In genomic region chr16:20509349-20509748, GRCm38 (mm10) we compare ENCODE assay signal across 8 mouse cellular contexts. TPM values are rescaled to one million over a fixed set of nuclear protein-coding genes. Genes with fewer than 3 reads are reported as not detected.
A peak's percentile ranks its signal among the peaks of the same experiment; 100 is the strongest.
DNase-seq lines count a peak whose midpoint lies in the region; ATAC-seq lines count a peak whose summit lies in the region.

No protein-coding gene starts in this region.

- ATAC-seq in heart, embryonic 14.5 days (ENCODE audit: insufficient number of reproducible peaks, insufficient read depth, low FRiP score, low read depth) = 0 out of 2 replicates have a peak, but pooled peaks have one; percentile 43
- ATAC-seq in embryonic facial prominence, embryonic 11.5 days (replicated peaks; ENCODE audit: insufficient number of reproducible peaks, low FRiP score, low TSS enrichment, low read depth) = no peak; the same call in 1 of the 2 replicates
- peak; percentile 66; the same call in 1 of the 2 replicates for ATAC-seq in kidney, embryonic 15.5 days (replicated peaks; ENCODE audit: low FRiP score)
- ATAC-seq in megakaryocyte-erythroid progenitor cell, adult 5-6 weeks (replicated peaks; ENCODE audit: low FRiP score, low TSS enrichment, poor library complexity, severe bottlenecking) = peak; percentile 58

- H3K4me3 ChIP-seq in heart, embryonic 14.5 days (ENCODE audit: control insufficient read depth in 1 of 2, insufficient read depth in 1 of 2, low read depth in 1 of 2, low read length in 2 of 2) = no peak overlapping the region
- H3K4me3 ChIP-seq in embryonic facial prominence, embryonic 11.5 days (ENCODE audit: low read depth, low read length) = no peak overlapping the region
- no peak overlapping the region for H3K4me3 ChIP-seq in kidney, embryonic 15.5 days (replicated peaks)

- peaks cover 76% of the 10 kb centered on the region for H3K36me3 ChIP-seq in heart, embryonic 14.5 days (ENCODE audit: control insufficient read depth, insufficient read depth, low read length)
- peaks cover 18% of the 10 kb centered on the region for H3K36me3 ChIP-seq in embryonic facial prominence, embryonic 11.5 days (replicated peaks; ENCODE audit: control insufficient read depth, insufficient read depth, low read depth, low read length)
- peaks cover 74% of the 10 kb centered on the region for H3K36me3 ChIP-seq in kidney, embryonic 15.5 days

- no peak overlapping the region for H3K9ac ChIP-seq in heart, embryonic 14.5 days (ENCODE audit: low read length)
- no peak overlapping the region for H3K9ac ChIP-seq in embryonic facial prominence, embryonic 11.5 days (replicated peaks; ENCODE audit: low read length)
- H3K9ac ChIP-seq in kidney, embryonic 15.5 days = no peak overlapping the region

- H3K27ac ChIP-seq in heart, embryonic 14.5 days (replicated peaks in 1 of 2; ENCODE audit: control insufficient read depth in 1 of 2, insufficient read depth in 1 of 2, low read depth in 2 of 2, low read length in 2 of 2) = no peak overlapping the region
- no peak overlapping the region for H3K27ac ChIP-seq in embryonic facial prominence, embryonic 11.5 days (replicated peaks; ENCODE audit: low read depth, low read length)
- no peak overlapping the region for H3K27ac ChIP-seq in kidney, embryonic 15.5 days

- no peak overlapping the region for H3K4me2 ChIP-seq in heart, embryonic 14.5 days (ENCODE audit: low read length)
- no peak overlapping the region for H3K4me2 ChIP-seq in embryonic facial prominence, embryonic 11.5 days (ENCODE audit: low read depth, low read length)
- no peak overlapping the region for H3K4me2 ChIP-seq in kidney, embryonic 15.5 days

- H3K27me3 ChIP-seq in heart, embryonic 14.5 days (ENCODE audit: control insufficient read depth, insufficient read depth, low read length) = no peaks in the 10 kb centered on the region
- H3K27me3 ChIP-seq in embryonic facial prominence, embryonic 11.5 days (ENCODE audit: control insufficient read depth, insufficient read depth, low read length) = no peaks in the 10 kb centered on the region
- H3K27me3 ChIP-seq in kidney, embryonic 15.5 days = no peaks in the 10 kb centered on the region

- intact Hi-C loops in heart, postnatal 25 days (cut with DNase I) = no loop called here

- no peaks in the 10 kb centered on the region for H3K9me3 ChIP-seq in heart, embryonic 14.5 days (ENCODE audit: control insufficient read depth, low read length)
- H3K9me3 ChIP-seq in embryonic facial prominence, embryonic 11.5 days (replicated peaks; ENCODE audit: control insufficient read depth, low read length) = no peaks in the 10 kb centered on the region
- H3K9me3 ChIP-seq in kidney, embryonic 15.5 days (replicated peaks) = no peaks in the 10 kb centered on the region

- no peak for DNase-seq in heart, postnatal 25 days (ENCODE audit: low spot score)
- peak; percentile 70 for DNase-seq in adipocyte (ENCODE audit: low spot score)
- peak; percentile 52 for DNase-seq in embryonic facial prominence, embryonic 11.5 days (ENCODE audit: low spot score)
- no peak for DNase-seq in layer of hippocampus, adult 8-10 months (ENCODE audit: low spot score in 2 of 2)
- no peak for DNase-seq in right cerebral cortex, postnatal 4 days

- WGBS in heart, embryonic 14.5 days = 71% methylated on average over 3 of the region's 3 CpGs
- WGBS in embryonic facial prominence, embryonic 11.5 days = 72% methylated on average over 3 of the region's 3 CpGs
- WGBS in kidney, embryonic 15.5 days = 83% methylated on average over 3 of the region's 3 CpGs

- H3K4me1 ChIP-seq in heart, embryonic 14.5 days (ENCODE audit: control insufficient read depth in 2 of 2, insufficient read depth in 2 of 2, low read length in 2 of 2) = no peaks in the 10 kb centered on the region
- no peaks in the 10 kb centered on the region for H3K4me1 ChIP-seq in embryonic facial prominence, embryonic 11.5 days (ENCODE audit: control insufficient read depth, insufficient read depth, low read length)
- H3K4me1 ChIP-seq in kidney, embryonic 15.5 days = no peaks in the 10 kb centered on the region

RNA-seq across cellular contexts. Expression of gene Dvl3, which starts 7.4 kb away (rescaled TPM):
- polyA plus RNA-seq in heart, embryonic 14.5 days (2014; fragmentation: Nextera tagmentation; extraction: Ambion mirVana) = 20.7 and 21.0 TPM in 2 replicates
- total RNA-seq in heart, postnatal 25 days (2021) = 10 to 100 TPM; 44.9 to 46.8 TPM
- 37.1 and 38.5 TPM in 2 replicates for polyA plus RNA-seq in embryonic facial prominence, embryonic 11.5 days (2014; fragmentation: Nextera tagmentation; extraction: Ambion mirVana)
- polyA plus RNA-seq in kidney, embryonic 15.5 days (2015; fragmentation: Nextera tagmentation; extraction: Ambion mirVana) = 25.0 and 27.9 TPM in 2 replicates
- 27.7 and 32.8 TPM in 2 replicates for total RNA-seq in megakaryocyte-erythroid progenitor cell, adult 5-6 weeks (2014; fragmentation: Nextera tagmentation)
- 2.7 and 3.3 TPM in 2 replicates for total RNA-seq in megakaryocyte-erythroid progenitor cell, adult 5-6 weeks (2017)
- total RNA-seq in layer of hippocampus, adult 8-10 months (2022) = 10 to 100 TPM; 50.2 to 61.7 (median 53.6) TPM

RNA-seq across cellular contexts. Expression of gene Eif2b5, which starts 10.7 kb away (rescaled TPM):
- 67.3 and 69.6 TPM in 2 replicates for polyA plus RNA-seq in heart, embryonic 14.5 days (2014; fragmentation: Nextera tagmentation; extraction: Ambion mirVana)
- 10 to 100 TPM; 52.4 to 59.1 TPM for total RNA-seq in heart, postnatal 25 days (2021)
- 144 and 156 TPM in 2 replicates for polyA plus RNA-seq in embryonic facial prominence, embryonic 11.5 days (2014; fragmentation: Nextera tagmentation; extraction: Ambion mirVana)
- 108 and 121 TPM in 2 replicates for polyA plus RNA-seq in kidney, embryonic 15.5 days (2015; fragmentation: Nextera tagmentation; extraction: Ambion mirVana)
- total RNA-seq in megakaryocyte-erythroid progenitor cell, adult 5-6 weeks (2014; fragmentation: Nextera tagmentation) = 80.8 and 82.4 TPM in 2 replicates
- total RNA-seq in megakaryocyte-erythroid progenitor cell, adult 5-6 weeks (2017) = 108 TPM in 2 replicates
- total RNA-seq in layer of hippocampus, adult 8-10 months (2022) = 10 to 100 TPM; 48.2 to 57.6 (median 55.7) TPM

RNA-seq across cellular contexts. Expression of gene Ap2m1, which starts 25.9 kb away (rescaled TPM):
- 451 and 502 TPM in 2 replicates for polyA plus RNA-seq in heart, embryonic 14.5 days (2014; fragmentation: Nextera tagmentation; extraction: Ambion mirVana)
- total RNA-seq in heart, postnatal 25 days (2021) = 100 to 1,000 TPM; 201 to 215 TPM
- 726 and 756 TPM in 2 replicates for polyA plus RNA-seq in embryonic facial prominence, embryonic 11.5 days (2014; fragmentation: Nextera tagmentation; extraction: Ambion mirVana)
- 633 and 651 TPM in 2 replicates for polyA plus RNA-seq in kidney, embryonic 15.5 days (2015; fragmentation: Nextera tagmentation; extraction: Ambion mirVana)
- 166 and 200 TPM in 2 replicates for total RNA-seq in megakaryocyte-erythroid progenitor cell, adult 5-6 weeks (2014; fragmentation: Nextera tagmentation)
- 113 and 150 TPM in 2 replicates for total RNA-seq in megakaryocyte-erythroid progenitor cell, adult 5-6 weeks (2017)
- total RNA-seq in layer of hippocampus, adult 8-10 months (2022) = 100 to 1,000 TPM; 669 to 728 (median 710) TPM

RNA-seq across cellular contexts. Expression of gene Abcf3, which starts 39.0 kb away (rescaled TPM):
- 37.1 and 46.0 TPM in 2 replicates for polyA plus RNA-seq in heart, embryonic 14.5 days (2014; fragmentation: Nextera tagmentation; extraction: Ambion mirVana)
- total RNA-seq in heart, postnatal 25 days (2021) = 10 to 100 TPM; 64.9 to 69.4 TPM
- 56.3 and 58.1 TPM in 2 replicates for polyA plus RNA-seq in embryonic facial prominence, embryonic 11.5 days (2014; fragmentation: Nextera tagmentation; extraction: Ambion mirVana)
- polyA plus RNA-seq in kidney, embryonic 15.5 days (2015; fragmentation: Nextera tagmentation; extraction: Ambion mirVana) = 52.6 and 64.5 TPM in 2 replicates
- total RNA-seq in megakaryocyte-erythroid progenitor cell, adult 5-6 weeks (2014; fragmentation: Nextera tagmentation) = 42.8 and 60.5 TPM in 2 replicates
- 38.7 and 42.9 TPM in 2 replicates for total RNA-seq in megakaryocyte-erythroid progenitor cell, adult 5-6 weeks (2017)
- total RNA-seq in layer of hippocampus, adult 8-10 months (2022) = 100 to 1,000 TPM in 2 of 4 experiments, 10 to 100 TPM in 2; 90.6 to 109 (median 98.4) TPM

Comparison
In these comparisons a context has a peak if more than half of its experiments do, and no peak if none do; other contexts are left out.
1. DNase-seq: peak in adipocyte (single experiment) and embryonic facial prominence, embryonic 11.5 days (single experiment); none in heart, postnatal 25 days (single experiment), layer of hippocampus, adult 8-10 months (0 of 2) and right cerebral cortex, postnatal 4 days (single experiment).